Mouse (Mus musculus): ENCODE measurements around the gene Map3k3. TPM values are rescaled to one million over a fixed set of nuclear protein-coding genes. Genes with fewer than 3 reads are reported as not detected.

Map3k3 gene
- polyA plus RNA-seq, 1 experiment from 2014 or later, result 20.7 TPM

DNA sequence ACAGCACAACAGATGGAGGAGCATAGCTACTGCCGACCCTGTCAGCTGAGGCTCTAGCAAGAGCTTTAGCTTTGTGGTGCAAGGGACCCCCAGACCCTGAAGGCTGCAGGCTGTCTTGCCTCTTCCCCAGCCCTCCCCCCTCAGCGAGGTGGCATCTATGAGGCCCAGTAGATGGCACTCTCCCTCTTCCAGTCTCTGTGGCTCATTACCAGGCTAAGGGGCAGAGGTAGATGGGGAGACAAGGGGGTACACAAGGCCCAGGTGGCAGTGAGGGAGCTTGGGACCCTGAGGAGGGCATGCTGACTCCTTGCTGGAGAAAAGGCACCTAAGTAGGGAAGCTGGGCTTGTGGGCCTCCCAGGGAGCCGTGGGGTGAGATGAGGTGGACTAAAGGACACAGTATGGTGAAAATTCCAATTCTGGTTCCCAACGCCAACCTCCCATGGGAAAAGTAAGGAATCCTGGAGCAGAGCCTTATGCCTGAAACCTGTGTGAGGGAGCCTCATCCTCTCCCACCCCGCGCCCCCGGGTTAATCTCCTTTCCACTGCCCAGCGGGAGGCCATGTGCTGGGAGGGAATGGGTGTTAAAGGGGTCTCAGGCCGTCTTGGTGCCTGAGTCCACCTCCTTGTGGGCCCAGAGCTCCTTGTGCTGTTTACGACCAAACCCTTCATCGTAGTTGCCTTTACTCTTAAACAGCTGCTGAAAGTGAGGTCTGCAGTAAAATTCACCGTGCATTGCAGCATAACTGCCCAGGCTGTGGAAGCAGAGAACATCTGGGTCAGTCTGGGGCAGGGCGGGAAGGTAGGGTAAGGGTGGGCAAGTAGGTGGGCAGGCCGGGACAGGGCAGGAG lies 73.9 kb downstream of the Map3k3 start:
- ATAC-seq (ENCODE audit: insufficient number of reproducible peaks, insufficient read depth, low FRiP score, low read depth), result peak; percentile 1; the same call in 1 of the 2 replicates
- H3K9ac ChIP-seq (replicated peaks; ENCODE audit: low read depth, low read length), result no peak overlapping the region; the same call in 1 of the 2 replicates
- no peaks in the 10 kb centered on the region for H3K27me3 ChIP-seq (ENCODE audit: control insufficient read depth, insufficient read depth, low read length)
- peak overlapping the region; percentile 87 for H3K4me3 ChIP-seq (ENCODE audit: low read depth, low read length)
- H3K4me1 ChIP-seq (ENCODE audit: control insufficient read depth, insufficient read depth, low read length), result peaks cover 17% of the 10 kb centered on the region
- 70% methylated on average over 14 of the region's 14 CpGs for WGBS
- H3K27ac ChIP-seq (ENCODE audit: low read length), result peak overlapping the region; percentile 97
- H3K9me3 ChIP-seq (ENCODE audit: control insufficient read depth, low read depth, low read length), result no peaks in the 10 kb centered on the region
- H3K4me2 ChIP-seq (replicated peaks; ENCODE audit: low read depth, low read length), result peak overlapping the region; percentile 95
- peaks cover 41% of the 10 kb centered on the region for H3K36me3 ChIP-seq (ENCODE audit: control insufficient read depth, insufficient read depth, low read length)

DNA sequence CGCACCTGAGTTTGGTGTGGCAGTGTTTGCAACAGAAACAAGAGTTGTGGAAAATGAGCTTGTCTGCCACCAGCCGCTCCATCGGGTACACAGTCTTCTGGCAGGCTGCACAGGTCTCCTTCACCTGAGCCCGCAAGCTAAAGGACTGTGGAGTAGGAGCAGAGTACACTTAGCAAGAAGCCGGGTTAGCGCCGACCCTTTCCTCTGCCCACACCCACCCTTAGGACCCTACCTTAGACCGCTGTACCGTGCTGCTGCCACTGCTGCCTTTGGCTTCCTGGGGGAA lies 74.5 kb downstream of the Map3k3 start:
- ATAC-seq (ENCODE audit: insufficient number of reproducible peaks, insufficient read depth, low FRiP score, low read depth), result no peak

DNA sequence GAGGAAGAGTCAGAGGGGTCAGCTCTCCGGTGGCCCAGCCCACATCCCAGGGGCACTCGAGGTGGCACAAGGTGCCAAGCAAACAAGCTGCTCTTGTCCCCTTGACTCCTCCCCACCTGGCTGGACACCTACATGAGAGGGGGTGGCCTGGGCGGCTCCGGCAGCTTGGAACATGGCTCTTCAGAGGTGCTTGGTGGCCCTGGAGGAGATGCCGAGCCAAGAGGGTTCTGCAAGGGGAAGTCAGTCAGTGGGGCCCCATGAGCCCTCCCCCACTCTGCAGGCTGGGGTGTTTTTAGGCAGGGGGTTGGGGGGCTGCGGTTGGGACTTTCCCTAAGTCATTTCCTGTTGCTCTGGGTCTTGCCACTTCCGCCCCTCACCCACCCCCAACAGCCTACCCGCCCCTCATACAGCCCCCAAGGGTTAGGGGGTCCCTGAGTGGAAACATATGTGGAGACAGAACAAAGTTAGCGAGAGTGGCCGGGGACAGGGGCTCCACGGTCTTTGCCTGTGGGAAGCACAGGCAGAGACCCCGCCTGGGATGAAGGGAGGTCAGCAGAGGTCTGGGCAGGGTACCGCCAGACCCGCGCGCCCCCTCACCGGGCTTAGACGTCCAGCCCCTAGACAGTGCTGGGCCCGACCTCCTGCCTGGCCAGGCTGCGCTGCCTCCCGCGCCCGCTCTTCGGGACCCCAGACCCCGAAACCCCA lies 75.0 kb downstream of the Map3k3 start:
- H3K9me3 ChIP-seq (ENCODE audit: control insufficient read depth, low read depth, low read length), result no peaks in the 10 kb centered on the region
- H3K9ac ChIP-seq (replicated peaks; ENCODE audit: low read depth, low read length), result peak overlapping the region; percentile 91
- no peaks in the 10 kb centered on the region for H3K27me3 ChIP-seq (ENCODE audit: control insufficient read depth, insufficient read depth, low read length)
- peak overlapping the region; percentile 97 for H3K27ac ChIP-seq (ENCODE audit: low read length)
- ATAC-seq (ENCODE audit: insufficient number of reproducible peaks, insufficient read depth, low FRiP score, low read depth), result peak; percentile 40; the same call in 1 of the 2 replicates
- 1% methylated on average over 19 of the region's 25 CpGs for WGBS
- peaks cover 17% of the 10 kb centered on the region for H3K4me1 ChIP-seq (ENCODE audit: control insufficient read depth, insufficient read depth, low read length)
- H3K36me3 ChIP-seq (ENCODE audit: control insufficient read depth, insufficient read depth, low read length), result peaks cover 36% of the 10 kb centered on the region
- peak overlapping the region; percentile 87 for H3K4me3 ChIP-seq (ENCODE audit: low read depth, low read length)
- H3K4me2 ChIP-seq (replicated peaks; ENCODE audit: low read depth, low read length), result peak overlapping the region; percentile 95

More for the DNA sequence above, 74.5 kb downstream of the Map3k3 start:
- no peaks in the 10 kb centered on the region for H3K27me3 ChIP-seq (ENCODE audit: control insufficient read depth, insufficient read depth, low read length)
- no peaks in the 10 kb centered on the region for H3K9me3 ChIP-seq (ENCODE audit: control insufficient read depth, low read depth, low read length)
- peak overlapping the region; percentile 97 for H3K27ac ChIP-seq (ENCODE audit: low read length)
- peak overlapping the region; percentile 87 for H3K4me3 ChIP-seq (ENCODE audit: low read depth, low read length)
- H3K4me2 ChIP-seq (replicated peaks; ENCODE audit: low read depth, low read length), result peak overlapping the region; percentile 95
- peaks cover 17% of the 10 kb centered on the region for H3K4me1 ChIP-seq (ENCODE audit: control insufficient read depth, insufficient read depth, low read length)
- peak overlapping the region; percentile 91 for H3K9ac ChIP-seq (replicated peaks; ENCODE audit: low read depth, low read length)
- 33% methylated on average over 9 of the region's 9 CpGs for WGBS
- H3K36me3 ChIP-seq (ENCODE audit: control insufficient read depth, insufficient read depth, low read length), result peaks cover 41% of the 10 kb centered on the region

DNA sequence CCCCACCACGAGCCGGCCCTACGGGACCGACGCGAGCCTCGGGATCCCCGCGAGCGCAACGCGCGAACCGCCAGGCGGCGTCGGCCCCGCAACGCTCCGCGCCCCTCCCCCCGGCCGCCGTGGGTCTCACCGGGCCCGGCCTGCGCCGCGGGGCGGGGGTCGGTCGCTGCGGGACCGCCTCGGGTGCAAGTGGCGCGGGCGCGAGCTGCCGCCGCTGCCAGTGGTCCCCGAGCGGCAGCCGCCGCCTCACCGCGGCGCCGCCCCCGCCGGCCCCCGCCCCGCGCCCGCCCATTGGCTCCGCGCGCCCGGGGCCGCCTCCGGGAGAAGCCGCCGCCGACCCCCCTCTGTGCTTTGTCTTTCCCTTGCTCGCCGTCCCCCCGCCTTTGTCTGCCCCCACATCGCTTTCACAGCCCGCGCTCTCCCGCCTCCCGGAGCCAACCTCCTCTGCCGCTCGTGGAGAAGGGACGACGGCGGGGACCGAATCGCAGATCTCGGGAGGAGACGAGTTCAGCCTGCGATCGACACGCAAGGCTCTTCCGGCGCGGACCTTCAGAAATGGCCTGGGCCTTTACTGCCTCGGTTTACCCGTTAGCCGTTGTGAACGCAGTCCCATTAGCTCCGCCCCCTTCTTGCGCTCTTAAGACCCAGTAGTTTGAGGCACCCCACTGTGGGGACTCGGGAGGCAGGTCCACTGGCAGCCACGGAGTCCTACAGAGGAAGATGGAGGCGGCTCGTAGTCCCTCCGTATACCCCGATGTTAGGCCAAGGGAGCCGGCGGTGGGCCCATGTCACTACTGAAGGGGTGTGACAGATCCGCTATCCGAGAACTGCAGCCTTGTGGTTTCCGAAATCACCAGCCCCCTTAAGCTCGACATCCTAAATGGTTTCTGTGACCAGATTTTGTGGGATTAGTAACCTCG lies 75.8 kb downstream of the Map3k3 start:
- H3K4me3 ChIP-seq (ENCODE audit: low read depth, low read length), result peak overlapping the region; percentile 87
- peaks cover 28% of the 10 kb centered on the region for H3K36me3 ChIP-seq (ENCODE audit: control insufficient read depth, insufficient read depth, low read length)
- peak overlapping the region; percentile 91 for H3K9ac ChIP-seq (replicated peaks; ENCODE audit: low read depth, low read length)
- H3K9me3 ChIP-seq (ENCODE audit: control insufficient read depth, low read depth, low read length), result no peaks in the 10 kb centered on the region
- H3K4me1 ChIP-seq (ENCODE audit: control insufficient read depth, insufficient read depth, low read length), result peaks cover 17% of the 10 kb centered on the region
- peak; percentile 79 for ATAC-seq (ENCODE audit: insufficient number of reproducible peaks, insufficient read depth, low FRiP score, low read depth)
- peak overlapping the region; percentile 95 for H3K4me2 ChIP-seq (replicated peaks; ENCODE audit: low read depth, low read length)
- under 1% methylated on average over 81 of the region's 106 CpGs for WGBS
- peak overlapping the region; percentile 97 for H3K27ac ChIP-seq (ENCODE audit: low read length)
- no peaks in the 10 kb centered on the region for H3K27me3 ChIP-seq (ENCODE audit: control insufficient read depth, insufficient read depth, low read length)

DNA sequence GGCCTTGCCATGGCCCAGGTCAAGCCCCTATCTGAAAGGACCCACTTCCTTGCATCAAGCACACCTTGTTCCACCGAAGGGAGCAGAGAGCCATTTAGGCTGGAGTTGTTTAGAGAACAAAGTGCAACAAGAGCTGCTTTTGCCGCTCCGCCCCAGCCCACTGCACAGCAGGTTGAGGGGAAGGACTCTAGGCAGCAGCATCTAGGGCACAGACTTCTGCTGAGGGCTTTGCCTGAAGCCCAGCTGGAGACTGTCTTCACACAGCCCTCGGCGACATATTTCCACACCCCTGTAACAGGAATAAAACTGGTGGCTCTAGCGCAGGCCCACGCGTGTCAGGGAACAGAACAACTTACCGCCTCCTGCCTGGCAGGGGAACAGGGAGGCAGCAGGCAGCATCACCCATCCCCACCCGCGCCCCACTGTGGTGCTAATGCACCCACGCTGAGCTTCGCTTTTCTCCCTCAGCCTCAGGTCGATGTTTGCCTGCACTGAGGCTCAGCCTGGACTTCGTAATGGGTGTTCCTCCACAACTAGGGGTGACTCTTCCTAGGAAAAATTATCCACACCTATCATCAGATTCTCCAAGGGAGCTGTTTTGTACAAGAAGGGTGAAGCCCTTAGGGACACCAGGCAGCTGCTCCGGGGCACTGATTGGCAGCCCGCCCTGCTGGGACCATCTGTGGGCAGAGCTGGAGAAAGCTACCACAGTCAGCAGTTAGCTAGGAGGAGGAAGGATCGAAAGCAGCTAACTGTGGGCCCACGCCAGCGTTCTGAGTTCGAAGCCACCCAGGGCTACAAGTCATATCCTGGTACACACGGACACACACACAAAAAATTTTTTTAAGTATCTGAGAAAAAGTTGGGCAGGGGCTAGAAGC lies 76.7 kb downstream of the Map3k3 start, which contains the start of the genes Gm10840 and Limd2:
Gm10840 (plus strand) TSS at position 10 of the 881 bp plus-strand sequence.
Limd2 (minus strand) TSS at position 20 of the 881 bp plus-strand sequence.
- H3K4me1 ChIP-seq (ENCODE audit: control insufficient read depth, insufficient read depth, low read length), result peaks cover 17% of the 10 kb centered on the region
- no peaks in the 10 kb centered on the region for H3K9me3 ChIP-seq (ENCODE audit: control insufficient read depth, low read depth, low read length)
- peak within 1 kb of the TSS; percentile 95 for H3K4me2 ChIP-seq (replicated peaks; ENCODE audit: low read depth, low read length)
- no peak for ATAC-seq (ENCODE audit: insufficient number of reproducible peaks, insufficient read depth, low FRiP score, low read depth)
- WGBS, result 31% methylated on average over 22 of the region's 22 CpGs
- peak within 1 kb of the TSS; percentile 87 for H3K4me3 ChIP-seq (ENCODE audit: low read depth, low read length)
- H3K9ac ChIP-seq (replicated peaks; ENCODE audit: low read depth, low read length), result peak within 1 kb of the TSS; percentile 91
- H3K27me3 ChIP-seq (ENCODE audit: control insufficient read depth, insufficient read depth, low read length), result no peaks in the 10 kb centered on the region
- peak within 1 kb of the TSS; percentile 97 for H3K27ac ChIP-seq (ENCODE audit: low read length)
- H3K36me3 ChIP-seq (ENCODE audit: control insufficient read depth, insufficient read depth, low read length), result peaks cover 27% of the 10 kb centered on the region

DNA sequence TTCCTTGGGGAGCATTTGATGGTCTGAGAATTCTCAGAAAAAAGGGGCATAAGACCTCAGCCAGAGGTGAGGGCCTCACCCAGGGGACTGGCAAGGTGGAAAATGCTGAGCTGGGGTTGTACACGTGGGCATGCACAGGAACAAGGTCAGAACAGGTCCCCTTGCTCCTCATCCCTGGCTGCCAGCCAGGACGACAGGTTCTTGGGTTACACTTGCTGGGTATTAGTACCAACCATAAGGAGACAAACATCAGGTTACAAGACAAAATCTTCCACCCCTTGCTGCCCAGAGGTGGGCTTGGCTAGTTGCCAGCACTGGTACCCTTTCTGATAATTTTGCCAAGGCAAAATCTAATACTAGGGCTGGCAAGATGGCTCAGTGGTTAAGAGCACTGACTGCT lies 77.8 kb downstream of the Map3k3 start:
- Histone ChIP-seq H3K4me1 (ENCODE audit: control insufficient read depth, insufficient read depth, low read length) (peaks cover 17% of the 10 kb centered on the region), H3K9me3 (ENCODE audit: control insufficient read depth, low read depth, low read length) (no peaks in the 10 kb centered on the region), H3K9ac (replicated peaks; ENCODE audit: low read depth, low read length) (no peak overlapping the region), H3K4me3 (ENCODE audit: low read depth, low read length) (no peak overlapping the region), H3K4me2 (replicated peaks; ENCODE audit: low read depth, low read length) (no peak overlapping the region), H3K27ac (ENCODE audit: low read length) (no peak overlapping the region), H3K36me3 (ENCODE audit: control insufficient read depth, insufficient read depth, low read length) (peaks cover 16% of the 10 kb centered on the region), H3K27me3 (ENCODE audit: control insufficient read depth, insufficient read depth, low read length) (no peaks in the 10 kb centered on the region)
- ATAC-seq (ENCODE audit: insufficient number of reproducible peaks, insufficient read depth, low FRiP score, low read depth), result no peak
- WGBS, result 70% methylated on average over 2 of the region's 2 CpGs

DNA sequence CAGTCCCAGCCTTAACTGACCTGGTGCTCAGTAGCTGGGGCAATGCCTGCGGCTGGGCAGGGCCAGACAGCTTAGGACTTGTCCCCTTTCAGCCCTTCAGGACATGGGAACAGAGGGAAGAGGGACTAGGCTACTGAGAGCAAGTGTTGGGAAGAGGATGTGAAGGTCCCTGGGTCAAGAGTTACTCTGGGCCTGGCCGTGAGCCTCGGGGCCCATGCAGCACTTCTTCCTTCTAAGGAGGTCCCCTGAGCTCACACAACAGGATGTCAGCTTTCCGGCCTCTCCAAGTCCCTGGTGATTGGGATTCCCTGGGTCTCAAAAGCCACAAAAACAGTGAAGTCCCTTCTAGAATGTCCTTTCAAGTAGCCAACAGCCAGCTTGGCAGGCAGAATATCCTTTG lies 79.1 kb downstream of the Map3k3 start:
- peaks cover 12% of the 10 kb centered on the region for H3K36me3 ChIP-seq (ENCODE audit: control insufficient read depth, insufficient read depth, low read length)
- ATAC-seq (ENCODE audit: insufficient number of reproducible peaks, insufficient read depth, low FRiP score, low read depth), result no peak
- H3K27ac ChIP-seq (ENCODE audit: low read length), result no peak overlapping the region
- no peak overlapping the region for H3K4me2 ChIP-seq (replicated peaks; ENCODE audit: low read depth, low read length)
- 77% methylated on average over 4 of the region's 4 CpGs for WGBS
- no peaks in the 10 kb centered on the region for H3K27me3 ChIP-seq (ENCODE audit: control insufficient read depth, insufficient read depth, low read length)
- no peak overlapping the region for H3K4me3 ChIP-seq (ENCODE audit: low read depth, low read length)
- H3K9ac ChIP-seq (replicated peaks; ENCODE audit: low read depth, low read length), result no peak overlapping the region
- peaks cover 13% of the 10 kb centered on the region for H3K4me1 ChIP-seq (ENCODE audit: control insufficient read depth, insufficient read depth, low read length)
- H3K9me3 ChIP-seq (ENCODE audit: control insufficient read depth, low read depth, low read length), result no peaks in the 10 kb centered on the region
